Mouse (Mus musculus): ENCODE results near the gene Scd3.

GRCm38 (mm10) chr19:44284025-44284695, 81.1 kb downstream of the Scd3 start:
- no peak for TF ChIP-seq CTCF (IDR thresholded peaks at IDR 0.05; ENCODE audit: low read depth)
- TF ChIP-seq EP300 (IDR thresholded peaks at IDR 0.05; ENCODE audit: low read depth) = no peak

Measured in liver, postnatal 0 days (tissue).